Mouse (Mus musculus): ENCODE results near the gene Unk.
A peak's percentile ranks its signal among the peaks of the same experiment; 100 is the strongest.

The Unk gene

GRCm38 (mm10) chr11:116030088-116030897 is at the start of gene Unk:
Unk (plus strand) TSS chr11:116030322.
- peak; percentile 93 to 98 for DNase-seq (ENCODE audit: low spot score in 2 of 2)

DNA sequence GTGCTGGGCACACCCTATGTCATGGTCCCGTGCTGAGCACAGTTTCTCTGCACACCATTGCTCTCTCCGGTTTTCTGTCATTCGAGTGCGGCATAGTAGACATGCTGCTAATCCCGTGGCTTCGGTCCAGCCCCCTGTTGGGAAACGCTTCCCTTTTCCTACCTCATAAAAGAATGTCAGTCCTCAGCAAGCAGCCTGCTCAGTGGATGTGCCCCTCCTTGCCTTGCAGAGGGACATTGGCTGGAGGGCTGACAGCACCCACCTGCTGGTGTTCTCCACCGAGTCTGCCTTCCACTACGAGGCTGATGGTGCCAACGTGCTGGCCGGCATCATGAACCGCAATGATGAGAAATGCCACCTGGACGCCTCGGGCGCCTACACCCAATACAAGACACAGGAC is 47.6 kb upstream of the Unk start:
- no peak for DNase-seq (ENCODE audit: low spot score in 2 of 2)

DNA sequence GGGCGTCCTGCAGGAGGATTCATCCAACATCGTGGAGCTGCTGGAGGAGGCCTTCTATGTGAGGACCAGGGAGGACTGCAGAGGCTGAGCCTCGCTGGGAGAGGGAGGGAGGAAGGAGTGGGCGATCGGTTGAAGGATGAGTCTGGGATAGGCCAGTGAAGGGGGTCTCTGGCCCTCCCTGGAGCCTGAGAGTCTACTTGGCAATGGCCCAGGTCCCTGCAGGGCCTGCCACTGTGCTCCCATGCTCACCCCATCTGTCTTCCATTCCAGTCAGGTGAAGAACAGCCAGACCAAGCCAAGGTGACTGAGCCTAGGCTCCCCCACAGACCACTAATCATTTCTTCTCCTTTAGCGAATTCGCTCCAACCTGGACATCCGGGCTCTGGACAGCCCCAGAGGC is 46.8 kb upstream of the Unk start:
- DNase-seq (ENCODE audit: low spot score in 2 of 2) = no peak

GRCm38 (mm10) chr11:115989686-115990085 is 40.4 kb upstream of the Unk start:
- no peak for DNase-seq (ENCODE audit: low spot score in 2 of 2)

- no peak for DNase-seq (ENCODE audit: low spot score in 2 of 2)
Observed at GRCm38 (mm10) chr11:115992098-115992497, 38.0 kb upstream of the Unk start.

- no peak for DNase-seq (ENCODE audit: low spot score in 2 of 2)
Observed at GRCm38 (mm10) chr11:115995256-115995655, 34.9 kb upstream of the Unk start.

DNA sequence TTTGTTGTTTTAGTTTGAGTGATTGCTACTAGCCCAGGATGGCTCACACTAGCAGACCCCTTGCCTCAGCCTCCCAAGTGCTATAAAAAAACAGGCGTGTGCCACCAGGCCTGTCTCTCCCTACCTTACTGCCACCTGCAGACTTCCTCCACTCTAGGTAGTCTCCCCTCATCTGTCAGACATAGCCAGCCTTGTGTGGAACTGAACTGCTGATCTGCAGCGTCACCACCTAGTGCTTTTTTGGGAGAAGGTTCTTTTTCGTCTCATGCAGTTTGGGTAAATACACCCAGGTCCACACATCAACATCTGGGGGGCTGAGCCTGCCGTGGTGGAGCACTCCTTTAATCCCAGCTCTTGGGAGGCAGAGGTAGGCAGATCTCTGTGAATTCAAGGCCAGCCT is 33.1 kb upstream of the Unk start:
- no peak for DNase-seq (ENCODE audit: low spot score in 2 of 2)

- no peak for DNase-seq (ENCODE audit: low spot score in 2 of 2)
Observed at GRCm38 (mm10) chr11:115997662-115998061, 32.5 kb upstream of the Unk start.

GRCm38 (mm10) chr11:115999027-115999426 is 31.1 kb upstream of the Unk start:
- no peak for DNase-seq (ENCODE audit: low spot score in 2 of 2)

DNA sequence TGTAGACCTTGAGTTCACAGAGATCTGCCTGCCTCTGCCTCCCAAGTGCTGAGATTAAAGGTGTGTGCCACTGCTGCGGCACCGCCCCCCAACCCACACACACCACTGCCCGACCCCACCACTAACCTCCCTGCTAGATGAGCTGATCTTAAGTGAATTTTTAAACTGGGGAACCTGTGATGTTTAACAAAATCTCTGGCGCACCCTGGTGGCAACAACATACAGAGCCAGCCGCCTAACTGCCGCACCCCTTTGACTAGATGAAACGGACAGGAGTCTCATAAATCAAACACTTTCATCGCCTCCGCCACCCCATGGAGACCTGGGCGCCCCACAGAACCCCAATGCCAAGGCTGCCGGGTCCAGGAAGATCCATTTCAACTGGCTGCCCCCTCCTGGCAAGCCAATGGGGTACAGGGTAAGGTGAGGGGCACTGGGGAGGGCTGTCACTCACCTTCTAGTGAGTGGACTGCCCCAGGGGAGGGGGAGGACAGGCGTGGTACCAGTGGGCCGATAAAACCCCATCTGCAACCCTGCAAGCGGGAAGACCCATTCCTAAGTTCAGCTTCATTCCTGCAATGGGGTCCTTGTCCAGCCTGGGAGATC is 30.5 kb upstream of the Unk start:
- peak; percentile 50 to 75 for DNase-seq (ENCODE audit: low spot score in 2 of 2)

GRCm38 (mm10) chr11:116000607-116001006 is 29.5 kb upstream of the Unk start:
- DNase-seq (ENCODE audit: low spot score in 2 of 2) = no peak

- DNase-seq (ENCODE audit: low spot score in 2 of 2) = no peak
Observed at GRCm38 (mm10) chr11:116001725-116002124, 28.4 kb upstream of the Unk start.

DNA sequence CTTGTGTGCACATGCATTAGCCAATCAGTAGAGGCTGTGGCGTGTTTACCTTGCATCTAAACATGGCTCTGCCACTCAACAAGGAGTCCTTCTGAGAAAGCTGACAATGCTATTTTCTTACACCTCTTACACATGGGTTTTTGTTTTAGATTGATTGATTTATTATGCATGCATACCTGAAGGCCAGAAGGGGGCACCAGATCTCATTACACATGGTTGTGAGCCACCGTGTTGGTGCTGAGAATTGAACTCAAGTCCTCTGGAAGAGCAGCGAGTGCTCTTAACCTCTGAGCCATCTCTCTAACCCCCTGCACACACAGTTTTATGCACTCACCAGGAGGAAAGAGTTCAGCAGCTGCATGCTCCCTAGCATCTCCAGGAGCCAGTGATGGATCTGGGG is 27.2 kb upstream of the Unk start:
- DNase-seq (ENCODE audit: low spot score in 2 of 2) = no peak

DNA sequence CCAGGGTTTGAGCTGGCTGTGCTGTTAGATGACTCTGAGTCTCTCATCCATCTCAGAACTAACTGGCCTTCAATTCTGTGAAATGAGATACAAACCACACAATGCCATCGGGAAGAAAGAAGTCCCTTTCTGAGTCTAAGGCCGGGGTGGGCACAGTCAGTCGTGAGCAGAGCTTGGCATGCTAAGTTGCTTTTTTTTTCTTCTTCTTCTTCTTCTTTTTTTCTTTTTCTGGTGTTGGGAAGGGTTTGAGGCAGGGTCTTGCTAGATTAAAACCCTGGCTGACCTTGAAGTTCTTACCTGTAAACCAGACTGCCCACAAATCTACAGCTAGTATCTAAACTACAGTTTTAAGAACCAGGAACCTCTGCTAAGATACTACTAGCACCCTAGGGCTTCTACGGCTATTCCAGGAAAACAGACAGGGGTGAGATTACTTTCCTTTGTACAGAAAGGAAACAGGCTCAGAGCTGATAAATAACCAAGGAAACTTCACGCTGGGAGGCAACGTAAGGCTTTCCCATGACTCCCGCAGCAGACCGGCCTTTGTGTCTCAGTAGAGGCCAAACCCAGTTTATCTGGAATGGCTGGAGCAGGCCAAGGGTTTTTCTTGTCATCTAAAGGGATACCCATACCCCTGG is 25.8 kb upstream of the Unk start:
- no peak for DNase-seq (ENCODE audit: low spot score in 2 of 2)

GRCm38 (mm10) chr11:116004840-116005700 is 25.1 kb upstream of the Unk start:
- peak in 1 of 2 experiments; percentile 48 for DNase-seq (ENCODE audit: low spot score in 2 of 2)

- no peak for DNase-seq (ENCODE audit: low spot score in 2 of 2)
Observed at GRCm38 (mm10) chr11:116005701-116006419, 24.3 kb upstream of the Unk start.

GRCm38 (mm10) chr11:116007095-116007850 is 22.8 kb upstream of the Unk start:
- DNase-seq (ENCODE audit: low spot score in 2 of 2) = no peak

DNA sequence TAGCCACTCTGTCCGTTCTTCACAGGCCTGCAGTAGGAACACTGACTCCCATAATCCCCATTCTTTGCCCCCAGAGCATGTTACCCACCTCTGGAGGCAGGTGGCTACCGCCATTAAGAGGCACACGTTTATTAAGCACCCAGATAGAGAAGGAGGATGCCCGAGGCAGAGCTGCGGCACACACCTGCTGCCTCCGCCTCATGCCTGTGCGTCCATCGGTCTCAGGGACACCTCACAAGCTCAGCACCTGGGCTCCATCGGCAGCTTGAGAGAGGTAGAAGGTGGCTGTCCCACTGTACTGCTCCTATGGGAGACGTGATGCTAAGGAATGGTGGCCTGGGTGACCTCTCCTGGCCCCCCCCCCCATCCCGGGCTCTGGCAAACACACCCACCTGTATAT is 21.7 kb upstream of the Unk start:
- no peak for DNase-seq (ENCODE audit: low spot score in 2 of 2)

DNA sequence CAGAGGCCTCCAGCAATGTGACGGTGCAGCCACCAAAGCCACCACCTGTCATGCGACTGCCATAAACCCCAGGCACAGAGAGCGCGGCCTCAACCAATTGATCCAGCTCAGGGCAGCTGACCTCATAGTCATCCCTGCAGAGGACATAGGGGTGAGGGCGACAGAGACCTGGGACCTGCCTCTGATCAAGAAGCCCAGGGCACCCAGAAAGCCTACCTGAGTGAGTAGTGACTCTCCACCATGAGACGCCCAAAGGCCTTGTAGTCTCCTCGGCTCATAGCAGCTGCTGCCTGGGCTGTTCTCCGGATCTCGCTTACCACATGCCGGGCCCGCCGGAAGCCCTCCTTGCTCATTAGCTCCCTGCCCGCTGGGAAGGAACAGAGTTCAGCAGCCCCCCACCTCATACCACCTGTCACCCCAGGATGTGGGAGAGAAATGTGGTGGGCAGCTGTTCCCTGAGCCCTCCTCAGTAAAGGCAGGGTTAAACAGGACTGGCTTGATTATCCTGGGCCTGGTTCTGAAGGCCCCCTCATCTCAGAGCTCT is 21.2 kb upstream of the Unk start:
- no peak for DNase-seq (ENCODE audit: low spot score in 2 of 2)

DNA sequence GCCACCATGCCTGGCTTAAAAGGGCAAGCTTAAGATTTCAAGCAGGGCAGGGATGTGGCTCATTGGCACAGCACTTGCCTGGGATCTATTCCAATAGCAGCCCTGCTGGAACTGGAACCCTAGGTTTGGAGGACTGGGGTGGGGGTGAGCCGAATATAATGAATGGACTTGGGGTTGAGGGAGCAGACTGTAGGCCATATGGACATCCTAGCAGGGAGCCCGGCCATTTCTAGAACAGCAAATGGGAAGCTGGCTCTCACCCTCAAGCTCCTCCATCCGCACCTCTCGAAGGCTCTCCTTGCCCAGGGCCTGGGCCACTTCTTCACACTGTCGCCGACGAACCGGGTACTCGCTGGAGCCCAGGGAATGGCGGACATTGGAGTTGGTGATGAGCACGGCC is 20.5 kb upstream of the Unk start:
- no peak for DNase-seq (ENCODE audit: low spot score in 2 of 2)

All from frontal cortex, postnatal 14 days (tissue).